9 mouse cellular contexts compared by ENCODE assay signal in the genomic region with DNA sequence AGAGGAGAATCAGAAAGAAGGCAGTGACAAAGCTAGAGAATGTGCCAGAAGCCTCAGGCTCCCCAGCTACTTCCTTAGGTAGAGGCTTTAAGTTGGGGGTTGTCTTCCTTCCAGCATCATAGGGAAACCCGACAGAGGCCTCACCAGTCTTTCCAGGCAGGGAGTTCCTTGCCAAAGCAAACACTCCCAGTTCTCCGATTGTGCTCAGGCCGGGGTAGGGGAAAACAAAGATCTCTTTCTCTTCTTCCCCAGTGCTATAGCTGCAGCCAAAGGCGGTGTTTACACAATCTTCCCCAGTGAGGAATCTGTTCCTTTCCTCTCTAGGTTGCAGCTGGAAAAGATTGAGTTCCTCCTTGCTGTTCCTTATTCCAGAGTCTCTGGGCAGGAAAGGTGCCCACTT. TPM values are rescaled to one million over a fixed set of nuclear protein-coding genes. Genes with fewer than 3 reads are reported as not detected.
A peak's percentile ranks its signal among the peaks of the same experiment; 100 is the strongest.
DNase-seq lines count a peak whose midpoint lies in the region; ATAC-seq lines count a peak whose summit lies in the region.
"Had no signal": no experiment of that assay in that cellular context is flagged by ENCODE, and none has a peak within 500 bp of the region (broad histone marks: within the 10 kb centered on the region; RNA-seq: fewer than 3 reads in every experiment).

No protein-coding gene starts in this region.

- H3K36me3 ChIP-seq in embryonic facial prominence, embryonic 15.5 days = peaks cover 12% of the 10 kb centered on the region
- H3K36me3 ChIP-seq in hindbrain, embryonic 12.5 days = 0 out of 2 replicates have a peak, but pooled peaks cover 5% of the 10 kb centered on the region

- no peak overlapping the region for H3K9ac ChIP-seq in embryonic facial prominence, embryonic 15.5 days
- no peak overlapping the region for H3K9ac ChIP-seq in hindbrain, embryonic 12.5 days

- H3K27ac ChIP-seq in embryonic facial prominence, embryonic 15.5 days (replicated peaks) = peak overlapping the region; percentile 93
- peak overlapping the region; percentile 81 for H3K27ac ChIP-seq in hindbrain, embryonic 12.5 days
- H3K27ac ChIP-seq: macrophage had no signal

- peaks cover 24% of the 10 kb centered on the region for H3K4me1 ChIP-seq in embryonic facial prominence, embryonic 15.5 days
- peaks cover 8% of the 10 kb centered on the region; the same call in 1 of the 2 replicates for H3K4me1 ChIP-seq in hindbrain, embryonic 12.5 days

- WGBS in embryonic facial prominence, embryonic 15.5 days = 10% methylated on average over 4 of the region's 4 CpGs
- 12% methylated on average over 4 of the region's 4 CpGs for WGBS in hindbrain, embryonic 12.5 days

- H3K4me3 ChIP-seq in embryonic facial prominence, embryonic 15.5 days (replicated peaks) = no peak overlapping the region
- no peak overlapping the region for H3K4me3 ChIP-seq in hindbrain, embryonic 12.5 days

- H3K27me3 ChIP-seq in embryonic facial prominence, embryonic 15.5 days = no peaks in the 10 kb centered on the region
- no peaks in the 10 kb centered on the region for H3K27me3 ChIP-seq in hindbrain, embryonic 12.5 days

- ATAC-seq in embryonic facial prominence, embryonic 15.5 days (ENCODE audit: insufficient number of reproducible peaks, low FRiP score, low TSS enrichment, low read depth) = peak; percentile 89
- ATAC-seq in hindbrain, embryonic 12.5 days (ENCODE audit: low FRiP score) = no peak

- H3K4me2 ChIP-seq in embryonic facial prominence, embryonic 15.5 days (replicated peaks) = no peak overlapping the region
- no peak overlapping the region for H3K4me2 ChIP-seq in hindbrain, embryonic 12.5 days (replicated peaks)

- peak; percentile 16 for DNase-seq in left cerebral cortex, postnatal 4 days
- no peak for DNase-seq in left cerebral cortex, adult 9 months (ENCODE audit: low spot score in 2 of 2)
- peak; percentile 54 for DNase-seq in mesoderm, embryonic 11.5 days (ENCODE audit: low read depth, low spot score)
- DNase-seq in T-cell, adult 2 months (ENCODE audit: low spot score) = no peak
- no peak for DNase-seq in right cerebral cortex, postnatal 4 days
- DNase-seq in layer of hippocampus, postnatal 10 days (ENCODE audit: low spot score in 2 of 2) = no peak

- no peaks in the 10 kb centered on the region for H3K9me3 ChIP-seq in embryonic facial prominence, embryonic 15.5 days (replicated peaks)
- no peaks in the 10 kb centered on the region for H3K9me3 ChIP-seq in hindbrain, embryonic 12.5 days (replicated peaks)

- intact Hi-C loops in left cerebral cortex, postnatal 4 days (cut with DNase I) = no loop called here

RNA-seq across cellular contexts. Expression of gene Atp5g2, which starts 15.5 kb away (rescaled TPM):
- 10 to 100 TPM; 13.4 to 14.1 TPM for total RNA-seq in left cerebral cortex, postnatal 4 days (2021)
- polyA plus RNA-seq in embryonic facial prominence, embryonic 15.5 days (2015; fragmentation: Nextera tagmentation; extraction: Ambion mirVana) = 59.0 and 65.5 TPM in 2 replicates
- polyA plus RNA-seq in hindbrain, embryonic 12.5 days (2016; fragmentation: Nextera tagmentation; extraction: Ambion mirVana) = 53.9 and 60.4 TPM in 2 replicates
- total RNA-seq in layer of hippocampus, postnatal 10 days (2021) = 10 to 100 TPM in 1 of 2 experiments, 1 to 10 TPM in 1; 5.9 to 17.8 TPM

RNA-seq across cellular contexts. Expression of gene Atf7, which starts 31.4 kb away (rescaled TPM):
- total RNA-seq in left cerebral cortex, postnatal 4 days (2021) = 10 to 100 TPM; 41.7 to 46.1 TPM
- 51.3 and 53.7 TPM in 2 replicates for polyA plus RNA-seq in embryonic facial prominence, embryonic 15.5 days (2015; fragmentation: Nextera tagmentation; extraction: Ambion mirVana)
- polyA plus RNA-seq in hindbrain, embryonic 12.5 days (2016; fragmentation: Nextera tagmentation; extraction: Ambion mirVana) = 23.6 and 24.5 TPM in 2 replicates
- total RNA-seq in layer of hippocampus, postnatal 10 days (2021) = 10 to 100 TPM; 39.4 to 40.5 TPM

RNA-seq across cellular contexts. Expression of gene Gm28047, which starts 31.8 kb away (rescaled TPM):
- total RNA-seq in left cerebral cortex, postnatal 4 days (2021) = 1 to 10 TPM in 1 of 2 experiments, not detected in 1; 2.2 TPM
- 0.56 TPM in 1 of 2 replicates, not detected in the other for polyA plus RNA-seq in embryonic facial prominence, embryonic 15.5 days (2015; fragmentation: Nextera tagmentation; extraction: Ambion mirVana)
- polyA plus RNA-seq in hindbrain, embryonic 12.5 days (2016; fragmentation: Nextera tagmentation; extraction: Ambion mirVana) = not detected in 2 replicates
- under 1 TPM in 1 of 2 experiments, not detected in 1; 0.60 TPM for total RNA-seq in layer of hippocampus, postnatal 10 days (2021)

Comparison
In these comparisons a context has a peak if more than half of its experiments do, and no peak if none do; other contexts are left out.
1. DNase-seq: peak in left cerebral cortex, postnatal 4 days (single experiment) and mesoderm, embryonic 11.5 days (single experiment); none in left cerebral cortex, adult 9 months (0 of 2), T-cell, adult 2 months (single experiment), right cerebral cortex, postnatal 4 days (single experiment) and layer of hippocampus, postnatal 10 days (0 of 2).